Mouse (Mus musculus): ENCODE results near the gene Cldn5. TPM values are rescaled to one million over a fixed set of nuclear protein-coding genes. Genes with fewer than 3 reads are reported as not detected.
A peak's percentile ranks its signal among the peaks of the same experiment; 100 is the strongest.

The Cldn5 gene
- polyA plus RNA-seq (2015; fragmentation: Nextera tagmentation; extraction: Ambion mirVana): 113 and 128 TPM in 2 replicates

GRCm38 (mm10) chr16:18776556-18777100 lies at the start of gene Cldn5:
Cldn5 (plus strand) TSS chr16:18776847.
- H3K36me3 ChIP-seq (ENCODE audit: insufficient read depth, low read length): peaks cover 4% of the 10 kb centered on the region; the same call in 1 of the 2 replicates
- peak within 1 kb of the TSS; percentile 72 for H3K4me2 ChIP-seq (replicated peaks; ENCODE audit: low read depth, low read length)
- H3K9me3 ChIP-seq (ENCODE audit: low read length): no peaks in the 10 kb centered on the region
- 4% methylated on average over 19 of the region's 19 CpGs for WGBS
- peak; percentile 73 for ATAC-seq (ENCODE audit: low FRiP score, low TSS enrichment)
- peaks cover 35% of the 10 kb centered on the region for H3K27me3 ChIP-seq (ENCODE audit: insufficient read depth, low read length)
- H3K27ac ChIP-seq (ENCODE audit: low read length): peak within 1 kb of the TSS; percentile 61
- peaks cover 12% of the 10 kb centered on the region; the same call in 1 of the 2 replicates for H3K4me1 ChIP-seq (ENCODE audit: insufficient read depth, low read length)
- H3K4me3 ChIP-seq (ENCODE audit: low read length): peak within 1 kb of the TSS; percentile 58
- H3K9ac ChIP-seq (replicated peaks; ENCODE audit: low read length): peak within 1 kb of the TSS; percentile 73

DNA sequence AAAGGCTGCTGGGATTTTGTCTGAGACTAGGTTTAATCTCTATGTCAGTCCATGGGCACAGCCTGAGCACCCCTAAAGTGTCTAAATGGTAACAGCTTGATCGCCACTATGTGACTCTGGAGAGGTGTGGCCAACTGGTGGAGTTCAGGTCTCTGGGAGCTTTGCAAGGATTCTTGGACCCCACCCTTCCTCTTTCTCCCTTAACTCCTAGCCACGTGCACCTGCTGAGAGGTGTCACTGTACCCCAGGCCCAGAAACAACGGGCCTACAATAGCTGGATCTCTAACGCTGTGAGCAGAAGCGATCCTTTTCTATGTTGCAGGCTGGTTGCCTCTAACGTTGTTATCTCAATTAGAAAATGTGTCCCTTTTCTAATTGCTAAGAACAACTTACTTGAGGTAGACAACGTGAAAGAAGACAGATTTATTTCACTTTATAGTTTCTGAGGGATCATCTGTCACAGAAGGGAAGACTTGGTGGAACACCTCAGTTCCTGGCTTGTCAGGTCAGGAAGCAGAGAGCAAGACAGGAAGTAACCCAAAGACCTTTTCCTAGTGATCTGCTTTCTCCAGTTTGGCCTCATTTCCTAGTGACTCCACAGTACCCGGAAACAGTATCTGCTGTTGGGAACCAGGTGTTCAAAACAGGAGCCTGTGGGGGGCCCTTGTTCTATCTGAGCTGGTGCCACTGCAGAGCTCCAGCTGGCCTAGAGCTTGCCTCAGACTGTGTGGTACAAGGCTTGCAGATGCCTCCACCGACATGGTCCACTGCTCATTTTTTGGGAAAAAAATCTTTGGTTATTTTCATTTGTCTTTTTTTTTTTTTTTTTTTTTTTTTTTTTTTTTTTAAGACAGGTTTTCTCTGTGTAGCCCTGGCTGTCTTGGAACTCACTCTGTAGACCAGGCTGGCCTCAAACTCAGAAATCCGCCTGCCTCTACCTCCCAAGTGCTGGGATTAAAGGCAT lies 48.8 kb upstream of the Cldn5 start:
- H3K27ac ChIP-seq (ENCODE audit: low read length): no peak overlapping the region
- 0 out of 2 replicates have a peak, but pooled peaks cover 3% of the 10 kb centered on the region for H3K4me1 ChIP-seq (ENCODE audit: insufficient read depth, low read length)
- H3K9ac ChIP-seq (replicated peaks; ENCODE audit: low read length): no peak overlapping the region
- H3K36me3 ChIP-seq (ENCODE audit: insufficient read depth, low read length): no peaks in the 10 kb centered on the region
- ATAC-seq (ENCODE audit: low FRiP score, low TSS enrichment): no peak
- H3K27me3 ChIP-seq (ENCODE audit: insufficient read depth, low read length): no peaks in the 10 kb centered on the region
- H3K9me3 ChIP-seq (ENCODE audit: low read length): no peaks in the 10 kb centered on the region
- H3K4me3 ChIP-seq (ENCODE audit: low read length): no peak overlapping the region
- 58% methylated on average over 10 of the region's 10 CpGs for WGBS
- no peak overlapping the region for H3K4me2 ChIP-seq (replicated peaks; ENCODE audit: low read depth, low read length)

DNA sequence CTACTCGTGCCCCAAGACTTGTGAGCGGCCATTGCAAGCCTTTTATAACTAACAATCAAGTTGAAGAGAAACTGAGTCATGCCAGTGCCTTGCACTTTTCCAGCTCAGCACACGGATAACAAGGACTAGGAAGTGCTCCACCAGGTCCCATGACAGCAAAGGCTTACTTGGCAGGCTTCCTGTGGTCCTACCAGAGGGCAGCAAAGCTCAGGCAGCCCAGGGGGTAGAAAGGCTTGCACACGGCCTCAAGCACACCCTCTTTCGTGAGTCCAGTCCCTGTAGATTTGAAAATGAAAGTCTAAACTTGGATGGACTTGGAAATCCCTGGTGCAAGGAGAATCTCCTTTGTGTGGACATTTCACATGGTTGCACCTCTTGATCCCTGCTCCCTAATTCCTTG lies 47.5 kb upstream of the Cldn5 start:
- Histone ChIP-seq H3K4me1 (ENCODE audit: insufficient read depth, low read length) (0 out of 2 replicates have a peak, but pooled peaks cover 3% of the 10 kb centered on the region), H3K27ac (ENCODE audit: low read length) (no peak overlapping the region), H3K9ac (replicated peaks; ENCODE audit: low read length) (no peak overlapping the region), H3K4me2 (replicated peaks; ENCODE audit: low read depth, low read length) (no peak overlapping the region), H3K9me3 (ENCODE audit: low read length) (no peaks in the 10 kb centered on the region), H3K27me3 (ENCODE audit: insufficient read depth, low read length) (no peaks in the 10 kb centered on the region), H3K4me3 (ENCODE audit: low read length) (no peak overlapping the region), H3K36me3 (ENCODE audit: insufficient read depth, low read length) (no peaks in the 10 kb centered on the region)
- WGBS: 73% methylated on average over 5 of the region's 5 CpGs
- ATAC-seq (ENCODE audit: low FRiP score, low TSS enrichment): no peak

- 56% methylated on average over 3 of the region's 3 CpGs for WGBS
- no peak for ATAC-seq (ENCODE audit: low FRiP score, low TSS enrichment)
- H3K4me1 ChIP-seq (ENCODE audit: insufficient read depth, low read length): 0 out of 2 replicates have a peak, but pooled peaks cover 3% of the 10 kb centered on the region
- H3K36me3 ChIP-seq (ENCODE audit: insufficient read depth, low read length): no peaks in the 10 kb centered on the region
- H3K4me2 ChIP-seq (replicated peaks; ENCODE audit: low read depth, low read length): no peak overlapping the region
- no peak overlapping the region for H3K9ac ChIP-seq (replicated peaks; ENCODE audit: low read length)
- no peaks in the 10 kb centered on the region for H3K27me3 ChIP-seq (ENCODE audit: insufficient read depth, low read length)
- H3K4me3 ChIP-seq (ENCODE audit: low read length): no peak overlapping the region
- H3K27ac ChIP-seq (ENCODE audit: low read length): no peak overlapping the region
- no peaks in the 10 kb centered on the region for H3K9me3 ChIP-seq (ENCODE audit: low read length)
These were observed 46.0 kb upstream of the Cldn5 start for GRCm38 (mm10) chr16:18730640-18731039.

DNA sequence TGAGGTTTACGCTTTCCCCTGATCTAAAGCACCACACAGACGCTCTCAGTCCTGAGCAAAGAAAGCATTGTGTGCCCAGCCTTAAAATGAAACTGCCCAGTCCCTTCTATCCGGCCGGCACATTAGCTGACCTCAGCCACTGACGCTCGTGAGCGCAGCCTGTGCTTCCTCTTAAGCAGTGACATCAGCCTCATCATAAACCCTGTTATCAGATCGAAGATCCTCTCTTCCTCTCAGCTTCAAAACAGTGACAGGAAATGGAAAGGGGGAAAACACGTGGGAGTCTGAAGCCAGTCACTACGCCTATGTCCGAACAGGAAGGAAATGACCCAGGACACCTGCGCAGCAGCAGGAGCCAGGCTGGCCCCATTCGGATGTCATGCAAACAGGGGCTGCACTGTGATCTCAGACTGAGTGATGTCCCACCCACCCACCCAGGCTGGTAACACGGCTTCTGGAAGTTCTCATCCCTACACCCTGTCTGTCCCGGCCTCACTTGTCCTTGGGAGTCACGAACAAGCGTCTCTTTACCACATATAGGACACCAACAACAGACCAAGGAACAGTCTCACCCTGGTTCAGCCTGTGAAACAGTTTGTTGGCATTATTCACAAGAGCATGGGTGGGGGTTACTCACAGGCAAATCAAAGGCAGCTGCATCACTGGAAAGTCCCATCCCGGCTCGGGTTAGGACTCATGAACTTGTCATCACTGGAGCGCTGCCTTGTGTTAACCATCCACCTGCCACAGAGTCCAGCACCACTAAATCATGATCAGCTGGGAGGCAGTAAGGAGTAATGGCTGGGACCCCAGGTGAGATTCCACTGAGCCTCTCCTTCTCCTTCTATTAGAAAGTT lies 43.3 kb upstream of the Cldn5 start:
- H3K4me2 ChIP-seq (replicated peaks; ENCODE audit: low read depth, low read length): peak overlapping the region; percentile 38
- peak overlapping the region; percentile 31; the same call in 1 of the 2 replicates for H3K27ac ChIP-seq (ENCODE audit: low read length)
- peak overlapping the region; percentile 16; the same call in 1 of the 2 replicates for H3K4me3 ChIP-seq (ENCODE audit: low read length)
- H3K4me1 ChIP-seq (ENCODE audit: insufficient read depth, low read length): 0 out of 2 replicates have a peak, but pooled peaks cover 3% of the 10 kb centered on the region
- peak; percentile 74 for ATAC-seq (ENCODE audit: low FRiP score, low TSS enrichment)
- H3K36me3 ChIP-seq (ENCODE audit: insufficient read depth, low read length): no peaks in the 10 kb centered on the region
- 34% methylated on average over 20 of the region's 20 CpGs for WGBS
- no peaks in the 10 kb centered on the region for H3K9me3 ChIP-seq (ENCODE audit: low read length)
- peak overlapping the region; percentile 31; the same call in 1 of the 2 replicates for H3K9ac ChIP-seq (replicated peaks; ENCODE audit: low read length)
- H3K27me3 ChIP-seq (ENCODE audit: insufficient read depth, low read length): no peaks in the 10 kb centered on the region

- ATAC-seq (ENCODE audit: low FRiP score, low TSS enrichment): no peak
- H3K27ac ChIP-seq (ENCODE audit: low read length): no peak overlapping the region
- no peak overlapping the region for H3K9ac ChIP-seq (replicated peaks; ENCODE audit: low read length)
- no peaks in the 10 kb centered on the region for H3K4me1 ChIP-seq (ENCODE audit: insufficient read depth, low read length)
- no peaks in the 10 kb centered on the region for H3K27me3 ChIP-seq (ENCODE audit: insufficient read depth, low read length)
- no peak overlapping the region for H3K4me3 ChIP-seq (ENCODE audit: low read length)
- no peak overlapping the region for H3K4me2 ChIP-seq (replicated peaks; ENCODE audit: low read depth, low read length)
- H3K9me3 ChIP-seq (ENCODE audit: low read length): no peaks in the 10 kb centered on the region
- no peaks in the 10 kb centered on the region for H3K36me3 ChIP-seq (ENCODE audit: insufficient read depth, low read length)
These were observed 38.3 kb upstream of the Cldn5 start for GRCm38 (mm10) chr16:18738303-18738702.

DNA sequence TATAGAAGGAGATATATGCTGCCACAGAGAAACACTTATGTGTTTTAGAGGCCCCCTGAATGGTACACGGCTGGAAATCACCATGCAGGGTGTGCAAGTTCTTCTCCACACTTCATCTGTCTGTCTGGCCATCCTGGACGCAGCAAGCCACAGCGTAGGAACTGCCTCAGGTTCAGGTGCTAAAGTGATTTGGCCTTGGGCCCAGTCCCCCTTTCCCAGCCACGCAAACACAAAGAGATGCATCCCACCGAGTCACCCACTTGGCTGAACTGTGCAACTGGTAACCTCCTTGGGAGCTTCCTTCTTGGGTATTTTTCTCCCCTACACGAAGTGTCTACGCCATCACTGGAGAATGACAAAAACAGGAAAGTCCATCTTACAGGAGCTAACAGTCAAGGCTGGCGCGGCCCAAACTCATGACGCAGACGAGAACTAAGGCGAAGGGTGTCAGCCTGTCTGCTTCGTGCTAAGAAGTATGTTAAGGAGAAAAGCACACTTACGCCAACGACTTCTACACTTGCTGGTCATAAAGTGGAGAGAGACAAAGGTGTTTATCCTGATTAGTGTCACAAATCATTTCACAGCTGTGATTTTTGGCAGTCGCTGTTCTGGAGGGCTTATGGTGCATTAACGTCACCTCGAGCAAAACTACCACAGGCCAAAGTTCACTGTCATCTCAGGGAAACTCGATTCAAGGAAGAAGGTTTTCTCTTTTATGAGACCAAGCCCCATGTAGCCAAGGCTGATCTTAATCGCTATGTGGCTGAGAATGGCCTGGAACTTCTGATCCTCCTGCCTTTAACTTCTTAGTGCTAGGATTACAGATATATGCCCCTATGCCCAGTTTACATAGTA lies 30.2 kb upstream of the Cldn5 start:
- H3K4me3 ChIP-seq (ENCODE audit: low read length): no peak overlapping the region
- no peak for ATAC-seq (ENCODE audit: low FRiP score, low TSS enrichment)

GRCm38 (mm10) chr16:18751101-18751500 lies 25.5 kb upstream of the Cldn5 start:
- Histone ChIP-seq H3K27me3 (ENCODE audit: insufficient read depth, low read length) (no peaks in the 10 kb centered on the region), H3K9me3 (ENCODE audit: low read length) (no peaks in the 10 kb centered on the region), H3K4me2 (replicated peaks; ENCODE audit: low read depth, low read length) (no peak overlapping the region), H3K36me3 (ENCODE audit: insufficient read depth, low read length) (no peaks in the 10 kb centered on the region), H3K9ac (replicated peaks; ENCODE audit: low read length) (no peak overlapping the region), H3K27ac (ENCODE audit: low read length) (no peak overlapping the region), H3K4me3 (ENCODE audit: low read length) (no peak overlapping the region), H3K4me1 (ENCODE audit: insufficient read depth, low read length) (no peaks in the 10 kb centered on the region; the same call in 1 of the 2 replicates)
- peak; percentile 70; the same call in 1 of the 2 replicates for ATAC-seq (ENCODE audit: low FRiP score, low TSS enrichment)
- WGBS: 50% methylated on average over 11 of the region's 11 CpGs

More for the DNA sequence above, 30.2 kb upstream of the Cldn5 start:
- no peaks in the 10 kb centered on the region for H3K36me3 ChIP-seq (ENCODE audit: insufficient read depth, low read length)
- no peak overlapping the region for H3K4me2 ChIP-seq (replicated peaks; ENCODE audit: low read depth, low read length)
- H3K27ac ChIP-seq (ENCODE audit: low read length): no peak overlapping the region
- no peak overlapping the region for H3K9ac ChIP-seq (replicated peaks; ENCODE audit: low read length)
- no peaks in the 10 kb centered on the region for H3K9me3 ChIP-seq (ENCODE audit: low read length)
- 67% methylated on average over 20 of the region's 20 CpGs for WGBS
- H3K4me1 ChIP-seq (ENCODE audit: insufficient read depth, low read length): no peaks in the 10 kb centered on the region; the same call in 1 of the 2 replicates
- H3K27me3 ChIP-seq (ENCODE audit: insufficient read depth, low read length): no peaks in the 10 kb centered on the region
